Mouse (Mus musculus) forebrain, postnatal 0 days (tissue): ENCODE measurements around the gene Armh1. TPM values are rescaled to one million over a fixed set of nuclear protein-coding genes. Genes with fewer than 3 reads are reported as not detected.
A peak's percentile ranks its signal among the peaks of the same experiment; 100 is the strongest.
"Not testable (repeated sequence)": the region's sequence is repeated elsewhere in the genome, so short reads cannot be mapped to it uniquely, and the experiment has no call there.

Source experiments
- ATAC-seq: fragments of 200-750 bp; cut with Nextera tagmentation; 2 replicates; pipeline ENCODE4 v1.8.0; 2017; ENCODE audit warnings: mild to moderate bottlenecking, moderate library complexity
- DNase-seq: peaks from one replicate; pipeline ENCODE4 v3.0.0-alpha.2; 2015
- H3K27ac ChIP-seq: fragments of 300-500 bp; sonication (generic); 2 replicates; pipeline ENCODE4 v1.5.1; 2014; ENCODE audit warnings: low read depth, mild to moderate bottlenecking, antibody characterized with exemption, low read length, moderate library complexity, mixed read lengths
- H3K27me3 ChIP-seq: fragments of 300-500 bp; sonication (generic); 2 replicates; pipeline ENCODE4 v1.6.1; 2014; ENCODE audit warnings: mild to moderate bottlenecking, low read length, mixed read lengths; ENCODE audit not compliant: insufficient read depth
- H3K36me3 ChIP-seq: fragments of 300-500 bp; sonication (generic); 2 replicates; pipeline ENCODE4 v1.6.1; 2014; ENCODE audit warnings: mild to moderate bottlenecking, moderate library complexity; ENCODE audit not compliant: insufficient read depth
- H3K4me1 ChIP-seq: fragments of 300-500 bp; sonication (generic); 2 replicates; pipeline ENCODE4 v1.6.1; 2014; ENCODE audit warnings: antibody characterized with exemption; ENCODE audit not compliant: insufficient read depth
- H3K4me2 ChIP-seq: fragments of 300-500 bp; sonication (generic); 2 replicates; pipeline ENCODE4 v1.6.1; 2014; ENCODE audit warnings: low read depth, mild to moderate bottlenecking, moderate library complexity
- H3K4me3 ChIP-seq: fragments of 300-500 bp; sonication (generic); 2 replicates; pipeline ENCODE4 v1.5.1; 2014; ENCODE audit warnings: low read depth, low read length, mixed read lengths
- H3K9ac ChIP-seq: fragments of 300-500 bp; sonication (generic); 2 replicates; pipeline ENCODE4 v1.6.1; 2014; ENCODE audit warnings: mild to moderate bottlenecking
- H3K9me3 ChIP-seq: fragments of 300-500 bp; sonication (generic); 2 replicates; pipeline ENCODE4 v1.6.1; 2016; ENCODE audit warnings: low read length
- CTCF ChIP-seq: sonication (generic); IDR thresholded peaks from 2 replicates; pipeline ENCODE4 v1.5.1; 2016; ENCODE audit warnings: antibody characterized with exemption, control low read depth, low read depth
- WGBS: fragments of 180-500 bp; shearing (Covaris S2); extraction: QIAGEN DNeasy Blood & Tissue Kit; methylation state at CpG from one replicate; pipeline ENCODE4 v1.1.7; 2014; 5-methylcytosine and 5-hydroxymethylcytosine counted together
- polyA plus RNA-seq: library from polyadenylated mRNA; unstranded; fragments of >200 nt; fragmentation: Nextera tagmentation; extraction: Ambion mirVana; gene quantifications from 2 replicates; pipeline ENCODE4 v1.2.1, GENCODE M21; 2015
- total RNA-seq: library from RNA; depleted of rRNA; stranded (reverse); fragments of >200 nt; gene quantifications from 2 replicates; pipeline ENCODE4 v1.2.3, GENCODE M21; 2014; rRNA removed

Armh1 gene
- total and polyA plus RNA-seq, 2 experiments from 2014 or later: 1.5 to 2.5 TPM

DNA sequence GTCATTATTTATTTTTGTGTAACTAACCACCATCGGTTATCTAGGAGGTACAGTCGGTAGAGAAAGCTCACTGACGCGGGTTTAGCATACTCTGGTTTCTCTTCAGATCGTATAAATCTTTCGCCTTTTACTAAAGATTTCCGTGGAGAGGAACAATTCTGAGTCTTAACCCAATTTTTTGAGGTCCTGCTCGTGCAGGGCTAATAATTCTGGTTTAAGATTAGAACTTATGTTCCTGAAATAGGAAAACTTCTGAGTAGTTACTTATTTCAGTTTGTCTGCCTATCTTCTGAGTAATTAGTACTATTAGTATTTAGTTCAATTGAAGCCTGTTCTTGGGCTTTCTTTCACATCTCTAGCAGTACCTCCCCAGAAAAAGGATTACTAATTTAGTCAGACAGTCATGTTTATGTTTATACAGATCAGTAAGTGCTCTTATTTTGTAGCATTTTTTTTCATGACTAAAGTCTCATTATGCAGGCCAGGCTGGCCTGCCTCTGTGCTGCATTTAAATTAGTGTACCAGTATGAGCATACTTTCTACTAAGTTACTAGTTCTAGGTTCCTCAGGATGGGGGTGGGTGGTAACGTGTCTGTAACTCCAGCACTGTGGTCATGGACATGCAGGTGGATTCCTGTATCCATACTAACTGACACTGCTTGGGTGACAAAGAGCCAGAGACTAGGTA, 61.9 kb downstream of the Armh1 start:
- H3K27ac ChIP-seq: peak overlapping the region; percentile 87
- peak; percentile 93 for ATAC-seq

DNA sequence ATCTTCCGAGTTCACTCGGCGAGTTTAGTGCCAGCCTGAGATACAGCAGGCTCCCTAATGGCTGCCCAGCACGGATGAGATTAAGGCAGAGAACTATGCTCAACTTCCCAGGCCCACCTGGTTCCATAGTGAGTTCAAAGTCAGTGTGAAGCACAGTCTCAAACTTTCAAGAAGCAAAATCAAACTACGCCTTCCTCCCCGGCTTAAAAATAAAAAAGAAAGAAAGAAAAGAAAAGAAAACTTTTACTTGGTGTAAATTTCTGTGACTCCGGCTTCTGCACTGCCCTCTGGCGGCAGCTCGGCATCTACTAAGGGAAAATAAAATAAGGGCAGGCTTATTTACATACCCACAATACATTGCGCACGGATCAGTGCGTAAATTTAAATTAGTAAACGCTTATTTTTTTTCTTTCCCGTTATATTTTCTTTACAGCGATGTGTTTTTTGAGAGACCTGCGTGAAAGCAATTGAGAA, 62.5 kb downstream of the Armh1 start:
- peak overlapping the region; percentile 47 for H3K4me2 ChIP-seq
- peak overlapping the region; percentile 35 for H3K4me3 ChIP-seq
- no peaks in the 10 kb centered on the region for H3K9me3 ChIP-seq
- 1% methylated on average over 16 of the region's 16 CpGs for WGBS
- peak overlapping the region; percentile 75 for H3K9ac ChIP-seq
- no peaks in the 10 kb centered on the region for H3K4me1 ChIP-seq
- H3K27me3 ChIP-seq: no peaks in the 10 kb centered on the region
- peak; percentile 94 for DNase-seq
- peak overlapping the region; percentile 87 for H3K27ac ChIP-seq
- TF ChIP-seq CTCF: peak; percentile 83
- no peaks in the 10 kb centered on the region for H3K36me3 ChIP-seq
- ATAC-seq: peak; percentile 70; the same call in 1 of the 2 replicates

More for the DNA sequence above, 61.9 kb downstream of the Armh1 start:
- no peaks in the 10 kb centered on the region for H3K9me3 ChIP-seq
- peak overlapping the region; percentile 35 for H3K4me3 ChIP-seq
- no peaks in the 10 kb centered on the region for H3K36me3 ChIP-seq
- no peak for TF ChIP-seq CTCF
- no peak for DNase-seq
- WGBS: under 1% methylated on average over 9 of the region's 9 CpGs
- H3K27me3 ChIP-seq: no peaks in the 10 kb centered on the region
- H3K4me1 ChIP-seq: no peaks in the 10 kb centered on the region
- H3K4me2 ChIP-seq: peak overlapping the region; percentile 47
- H3K9ac ChIP-seq: peak overlapping the region; percentile 75

DNA sequence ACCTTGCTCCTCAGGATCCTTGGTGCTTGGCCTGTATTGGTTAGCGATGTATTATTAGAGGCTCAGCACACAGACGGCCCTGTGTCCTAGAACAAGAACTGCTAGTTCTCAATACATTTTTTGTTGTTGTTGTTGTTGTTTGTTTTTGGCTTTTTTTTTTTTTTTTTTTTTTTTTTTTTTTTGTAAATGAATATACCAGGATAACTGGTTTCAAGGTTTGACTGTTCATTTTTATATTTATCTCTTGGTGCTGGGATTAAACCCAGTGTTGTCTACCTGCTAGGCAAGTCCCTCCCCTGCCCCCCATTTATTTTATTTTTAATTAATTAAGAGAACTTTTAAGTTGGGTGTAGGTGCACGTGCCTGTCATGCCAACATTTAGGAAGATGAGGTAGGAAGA, 63.0 kb downstream of the Armh1 start:
- Histone ChIP-seq H3K9me3 (no peaks in the 10 kb centered on the region), H3K27ac (0 out of 2 replicates have a peak overlapping the region, but pooled peaks have one; percentile 87), H3K4me2 (peak overlapping the region; percentile 47), H3K36me3 (no peaks in the 10 kb centered on the region), H3K4me3 (no peak overlapping the region), H3K9ac (0 out of 2 replicates have a peak overlapping the region, but pooled peaks have one; percentile 75), H3K27me3 (no peaks in the 10 kb centered on the region), H3K4me1 (no peaks in the 10 kb centered on the region)
- 52% methylated on average over 3 of the region's 3 CpGs for WGBS
- DNase-seq: no peak
- no peak for ATAC-seq
- no peak for TF ChIP-seq CTCF

GRCm38 (mm10) chr4:117182759-117183096, 69.2 kb downstream of the Armh1 start:
- peak; percentile 42 for ATAC-seq
- H3K4me1 ChIP-seq, H3K27me3 ChIP-seq, H3K36me3 ChIP-seq, H3K9me3 ChIP-seq, DNase-seq: not testable (repeated sequence)
- H3K27ac ChIP-seq: peak overlapping the region; percentile 74; the same call in 1 of the 2 replicates
- peak overlapping the region; percentile 81 for H3K4me2 ChIP-seq
- peak overlapping the region; percentile 41 for H3K4me3 ChIP-seq
- peak overlapping the region; percentile 57 for H3K9ac ChIP-seq
- 14% methylated on average over 9 of the region's 9 CpGs for WGBS

DNA sequence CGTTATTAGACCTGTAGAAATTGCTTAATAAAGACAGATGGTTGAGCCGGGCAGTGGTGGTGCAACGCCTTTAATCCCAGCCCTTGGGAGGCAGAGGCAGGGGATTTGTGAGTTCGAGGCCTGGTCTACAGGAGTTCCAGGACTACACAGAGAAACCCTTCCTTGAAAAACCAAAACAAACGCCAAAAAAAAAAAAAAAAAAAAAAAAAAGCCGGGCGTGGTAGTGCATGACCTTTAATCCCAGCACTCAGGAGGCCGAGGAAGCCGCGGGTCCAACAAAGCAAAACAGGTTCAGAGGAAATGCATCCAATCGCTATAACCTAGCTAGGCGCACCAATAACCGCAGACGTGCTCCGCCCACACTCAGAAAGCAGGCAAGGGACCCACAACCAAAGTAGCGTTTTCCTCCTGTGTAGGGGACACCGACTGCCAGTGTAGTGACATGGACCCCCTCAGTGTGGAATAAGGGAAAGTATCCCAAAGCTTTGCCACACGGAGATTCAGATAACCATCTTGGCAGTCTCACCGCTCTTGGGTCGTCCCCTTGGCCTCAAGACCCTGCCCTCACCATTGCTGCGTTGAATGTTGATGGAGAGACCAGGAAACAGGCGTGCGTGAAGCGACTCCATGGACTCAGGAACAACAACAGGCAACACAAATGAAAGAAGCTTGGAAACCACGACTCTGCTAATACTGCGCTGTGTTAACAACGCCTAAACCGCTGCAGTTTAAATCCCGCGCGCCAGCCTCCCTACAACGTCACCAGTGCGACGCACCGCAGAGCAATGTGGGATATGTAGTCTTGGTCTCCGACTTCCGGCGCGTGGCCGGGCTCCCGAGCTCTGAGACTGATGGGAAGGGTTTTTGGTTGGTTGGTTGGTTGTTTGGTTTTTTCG, 69.8 kb downstream of the Armh1 start, which contains the start of gene Kif2c:
TSS of gene Kif2c (minus strand) at position 777 of the 896 bp plus-strand sequence.
- Histone ChIP-seq H3K27me3 (no peaks in the 10 kb centered on the region), H3K4me3 (peak within 1 kb of the TSS; percentile 41), H3K27ac (peak within 1 kb of the TSS; percentile 74; the same call in 1 of the 2 replicates), H3K36me3 (no peaks in the 10 kb centered on the region), H3K4me2 (peak within 1 kb of the TSS; percentile 81), H3K9me3 (no peaks in the 10 kb centered on the region), H3K4me1 (no peaks in the 10 kb centered on the region; the same call in 1 of the 2 replicates), H3K9ac (peak within 1 kb of the TSS; percentile 57)
- ATAC-seq (peak; percentile 100), DNase-seq (peak; percentile 97)
- WGBS: under 1% methylated on average over 42 of the region's 42 CpGs
- no peak for TF ChIP-seq CTCF

GRCm38 (mm10) chr4:117169936-117170335, 82.0 kb downstream of the Armh1 start:
- Histone ChIP-seq H3K27ac (no peak overlapping the region), H3K27me3 (no peaks in the 10 kb centered on the region), H3K36me3 (peaks cover 9% of the 10 kb centered on the region; the same call in 1 of the 2 replicates), H3K4me2 (no peak overlapping the region), H3K4me1 (no peaks in the 10 kb centered on the region), H3K9ac (no peak overlapping the region), H3K4me3 (no peak overlapping the region), H3K9me3 (no peaks in the 10 kb centered on the region)
- WGBS: 90% methylated on average over 5 of the region's 5 CpGs
- TF ChIP-seq CTCF: no peak
- ATAC-seq: no peak
- no peak for DNase-seq

Other genes with a start within 250 kb of the Armh1 start
- 21.8 and 24.7 TPM in 2 replicates for gene Eif2b3, start 232.7 kb downstream of the Armh1 start, total RNA-seq
- gene Eif2b3, start 232.7 kb downstream of the Armh1 start, polyA plus RNA-seq: 54.1 and 59.9 TPM in 2 replicates
- gene Ptch2, start 156.1 kb downstream of the Armh1 start, total RNA-seq: 4.0 and 8.6 TPM in 2 replicates
- gene Ptch2, start 156.1 kb downstream of the Armh1 start, polyA plus RNA-seq: 0.96 and 1.9 TPM in 2 replicates
- gene Btbd19, start 126.4 kb downstream of the Armh1 start, total RNA-seq: 5.5 and 11.4 TPM in 2 replicates
- gene Btbd19, start 126.4 kb downstream of the Armh1 start, polyA plus RNA-seq: 4.1 and 6.0 TPM in 2 replicates
- 3.1 and 6.2 TPM in 2 replicates for gene Tctex1d4, start 125.3 kb downstream of the Armh1 start, total RNA-seq
- 1.3 and 1.7 TPM in 2 replicates for gene Tctex1d4, start 125.3 kb downstream of the Armh1 start, polyA plus RNA-seq
- 10.2 and 16.9 TPM in 2 replicates for gene Plk3, start 118.2 kb downstream of the Armh1 start, total RNA-seq
- gene Plk3, start 118.2 kb downstream of the Armh1 start, polyA plus RNA-seq: 14.4 and 18.2 TPM in 2 replicates
- gene Rps8, start 95.9 kb downstream of the Armh1 start, total RNA-seq: 784 and 1,295 TPM in 2 replicates
- 481 and 630 TPM in 2 replicates for gene Rps8, start 95.9 kb downstream of the Armh1 start, polyA plus RNA-seq
- gene Kif2c, start 69.5 kb downstream of the Armh1 start, total RNA-seq: 4.2 and 9.1 TPM in 2 replicates
- 4.4 and 5.0 TPM in 2 replicates for gene Kif2c, start 69.5 kb downstream of the Armh1 start, polyA plus RNA-seq
- 9.8 and 11.6 TPM in 2 replicates for gene Tmem53, start 174 bp downstream of the Armh1 start, total RNA-seq
- 10.5 and 12.4 TPM in 2 replicates for gene Tmem53, start 174 bp downstream of the Armh1 start, polyA plus RNA-seq
- 160 and 185 TPM in 2 replicates for gene Rnf220, start 244.9 kb upstream of the Armh1 start, total RNA-seq
- 123 and 140 TPM in 2 replicates for gene Rnf220, start 244.9 kb upstream of the Armh1 start, polyA plus RNA-seq